Mouse (Mus musculus): Measurements from ENCODE around the gene Smyd3. TPM values are rescaled to one million over a fixed set of nuclear protein-coding genes. Genes with fewer than 3 reads are reported as not detected.

Gene Smyd3
- polyA plus RNA-seq, 1 experiment from 2014 or later: 12.1 TPM

GRCm38 (mm10) chr1:179058675-179059074 lies 459.2 kb downstream of the Smyd3 start:
- Histone ChIP-seq H3K27me3 (ENCODE audit: control insufficient read depth, insufficient read depth, low read length) (no peaks in the 10 kb centered on the region), H3K4me1 (replicated peaks; ENCODE audit: control insufficient read depth, insufficient read depth) (peaks cover 9% of the 10 kb centered on the region; the same call in 1 of the 2 replicates), H3K4me3 (ENCODE audit: low read depth, low read length) (no peak overlapping the region), H3K4me2 (replicated peaks; ENCODE audit: low read depth) (no peak overlapping the region), H3K9ac (ENCODE audit: low read length) (no peak overlapping the region), H3K9me3 (ENCODE audit: control insufficient read depth, low read length) (no peaks in the 10 kb centered on the region), H3K36me3 (ENCODE audit: control insufficient read depth, insufficient read depth, low read length) (no peaks in the 10 kb centered on the region), H3K27ac (replicated peaks) (no peak overlapping the region)
- ATAC-seq (ENCODE audit: low FRiP score, low TSS enrichment): no peak
- DNase-seq (ENCODE audit: low spot score): no peak
- WGBS: 84% methylated on average over 4 of the region's 4 CpGs
- TF ChIP-seq EP300 (optimal IDR thresholded peaks at IDR 0.05) (no peak), CTCF (IDR thresholded peaks at IDR 0.05; ENCODE audit: low read depth) (no peak)

GRCm38 (mm10) chr1:179055760-179056159 lies 462.1 kb downstream of the Smyd3 start:
- Histone ChIP-seq H3K4me1 (replicated peaks; ENCODE audit: control insufficient read depth, insufficient read depth) (0 out of 2 replicates have a peak, but pooled peaks cover 3% of the 10 kb centered on the region), H3K4me3 (ENCODE audit: low read depth, low read length) (no peak overlapping the region), H3K9ac (ENCODE audit: low read length) (no peak overlapping the region), H3K27ac (replicated peaks) (no peak overlapping the region), H3K36me3 (ENCODE audit: control insufficient read depth, insufficient read depth, low read length) (no peaks in the 10 kb centered on the region), H3K9me3 (ENCODE audit: control insufficient read depth, low read length) (no peaks in the 10 kb centered on the region), H3K4me2 (replicated peaks; ENCODE audit: low read depth) (no peak overlapping the region), H3K27me3 (ENCODE audit: control insufficient read depth, insufficient read depth, low read length) (no peaks in the 10 kb centered on the region)
- no peak for DNase-seq (ENCODE audit: low spot score)
- ATAC-seq (ENCODE audit: low FRiP score, low TSS enrichment): no peak
- TF ChIP-seq CTCF (IDR thresholded peaks at IDR 0.05; ENCODE audit: low read depth) (no peak), EP300 (optimal IDR thresholded peaks at IDR 0.05) (no peak)
- 58% methylated on average over 3 of the region's 3 CpGs for WGBS

- H3K4me2 ChIP-seq (replicated peaks; ENCODE audit: low read depth): no peak overlapping the region
- ATAC-seq (ENCODE audit: low FRiP score, low TSS enrichment) (peak; percentile 49; the same call in 1 of the 2 replicates), DNase-seq (ENCODE audit: low spot score) (no peak)
- no peak overlapping the region for H3K4me3 ChIP-seq (ENCODE audit: low read depth, low read length)
- TF ChIP-seq EP300 (optimal IDR thresholded peaks at IDR 0.05) (no peak), CTCF (IDR thresholded peaks at IDR 0.05; ENCODE audit: low read depth) (no peak)
- 56% methylated on average over 7 of the region's 7 CpGs for WGBS
- H3K9me3 ChIP-seq (ENCODE audit: control insufficient read depth, low read length): no peaks in the 10 kb centered on the region
- no peak overlapping the region for H3K9ac ChIP-seq (ENCODE audit: low read length)
- no peaks in the 10 kb centered on the region for H3K36me3 ChIP-seq (ENCODE audit: control insufficient read depth, insufficient read depth, low read length)
- H3K4me1 ChIP-seq (replicated peaks; ENCODE audit: control insufficient read depth, insufficient read depth): no peaks in the 10 kb centered on the region
- no peaks in the 10 kb centered on the region for H3K27me3 ChIP-seq (ENCODE audit: control insufficient read depth, insufficient read depth, low read length)
- no peak overlapping the region for H3K27ac ChIP-seq (replicated peaks)
Observed at GRCm38 (mm10) chr1:179054385-179055116, 463.3 kb downstream of the Smyd3 start.

GRCm38 (mm10) chr1:179052545-179053180 lies 465.2 kb downstream of the Smyd3 start:
- H3K4me2 ChIP-seq (replicated peaks; ENCODE audit: low read depth): no peak overlapping the region
- 95% methylated on average over 6 of the region's 6 CpGs for WGBS
- ATAC-seq (ENCODE audit: low FRiP score, low TSS enrichment): no peak
- no peaks in the 10 kb centered on the region for H3K36me3 ChIP-seq (ENCODE audit: control insufficient read depth, insufficient read depth, low read length)
- TF ChIP-seq CTCF (IDR thresholded peaks at IDR 0.05; ENCODE audit: low read depth) (no peak), EP300 (optimal IDR thresholded peaks at IDR 0.05) (no peak)
- DNase-seq (ENCODE audit: low spot score): no peak
- no peak overlapping the region for H3K27ac ChIP-seq (replicated peaks)
- H3K27me3 ChIP-seq (ENCODE audit: control insufficient read depth, insufficient read depth, low read length): no peaks in the 10 kb centered on the region
- H3K9ac ChIP-seq (ENCODE audit: low read length): no peak overlapping the region
- no peaks in the 10 kb centered on the region for H3K9me3 ChIP-seq (ENCODE audit: control insufficient read depth, low read length)
- no peak overlapping the region for H3K4me3 ChIP-seq (ENCODE audit: low read depth, low read length)
- H3K4me1 ChIP-seq (replicated peaks; ENCODE audit: control insufficient read depth, insufficient read depth): no peaks in the 10 kb centered on the region

- TF ChIP-seq CTCF (IDR thresholded peaks at IDR 0.05; ENCODE audit: low read depth) (no peak), EP300 (optimal IDR thresholded peaks at IDR 0.05) (no peak)
- Histone ChIP-seq H3K27ac (replicated peaks) (no peak overlapping the region), H3K36me3 (ENCODE audit: control insufficient read depth, insufficient read depth, low read length) (no peaks in the 10 kb centered on the region), H3K9me3 (ENCODE audit: control insufficient read depth, low read length) (no peaks in the 10 kb centered on the region), H3K4me1 (replicated peaks; ENCODE audit: control insufficient read depth, insufficient read depth) (no peaks in the 10 kb centered on the region), H3K9ac (ENCODE audit: low read length) (no peak overlapping the region), H3K4me2 (replicated peaks; ENCODE audit: low read depth) (no peak overlapping the region), H3K27me3 (ENCODE audit: control insufficient read depth, insufficient read depth, low read length) (no peaks in the 10 kb centered on the region), H3K4me3 (ENCODE audit: low read depth, low read length) (no peak overlapping the region)
- ATAC-seq (ENCODE audit: low FRiP score, low TSS enrichment) (no peak), DNase-seq (ENCODE audit: low spot score) (no peak)
- WGBS: 92% methylated on average over 13 of the region's 13 CpGs
Observed at GRCm38 (mm10) chr1:179047931-179048596, 469.8 kb downstream of the Smyd3 start.

Data from stomach, postnatal 0 days (tissue).